Mouse (Mus musculus) midbrain, embryonic 10.5 days (tissue): ENCODE results near the gene Cst7. TPM values are rescaled to one million over a fixed set of nuclear protein-coding genes. Genes with fewer than 3 reads are reported as not detected.

Experiments used
- DNase-seq: peaks from one replicate; pipeline ENCODE4 v3.0.0-alpha.2; 2017; ENCODE audit warnings: low spot score
- H3K27ac ChIP-seq: fragments of 300-500 bp; sonication (generic); replicated peaks from 2 replicates; pipeline ENCODE4 v1.5.1; 2016; ENCODE audit warnings: mild to moderate bottlenecking
- H3K27me3 ChIP-seq: fragments of 300-500 bp; sonication (generic); 2 replicates; pipeline ENCODE4 v1.6.1; 2016; ENCODE audit warnings: low read depth, mild to moderate bottlenecking; ENCODE audit not compliant: poor library complexity, severe bottlenecking
- H3K36me3 ChIP-seq: fragments of 300-500 bp; sonication (generic); 2 replicates; pipeline ENCODE4 v1.6.1; 2016; ENCODE audit warnings: mild to moderate bottlenecking, moderate library complexity
- H3K4me1 ChIP-seq: fragments of 300-500 bp; sonication (generic); 2 replicates; pipeline ENCODE4 v1.6.1; 2016
- H3K4me3 ChIP-seq: fragments of 300-500 bp; sonication (generic); 2 replicates; pipeline ENCODE4 v1.5.1; 2016; ENCODE audit warnings: mild to moderate bottlenecking, moderate library complexity
- H3K9me3 ChIP-seq: fragments of 300-500 bp; sonication (generic); replicated peaks from 2 replicates; pipeline ENCODE4 v1.6.1; 2016; ENCODE audit warnings: mild to moderate bottlenecking
- WGBS: fragments of 180-500 bp; shearing (Covaris S2); methylation state at CpG from one replicate; pipeline ENCODE4 v1.1.7; 2016; 5-methylcytosine and 5-hydroxymethylcytosine counted together
- polyA plus RNA-seq: library from polyadenylated mRNA; unstranded; fragments of >200 nt; fragmentation: Nextera tagmentation; extraction: Ambion mirVana; gene quantifications from 2 replicates; pipeline ENCODE4 v1.2.1, GENCODE M21; 2016

Gene Cst7
- polyA plus RNA-seq, 1 experiment from 2014 or later = 0.12 TPM

- Histone ChIP-seq H3K27ac (no peak overlapping the region), H3K4me3 (no peak overlapping the region), H3K9me3 (no peaks in the 10 kb centered on the region), H3K36me3 (no peaks in the 10 kb centered on the region), H3K4me1 (peaks cover 2% of the 10 kb centered on the region), H3K27me3 (no peaks in the 10 kb centered on the region)
- no peak for DNase-seq
- WGBS = 94% methylated on average over 2 of the region's 2 CpGs
Observed at GRCm38 (mm10) chr2:150602166-150602565, 32.0 kb downstream of the Cst7 start.

- 80% methylated on average over 2 of the region's 2 CpGs for WGBS
- Histone ChIP-seq H3K27me3 (no peaks in the 10 kb centered on the region), H3K36me3 (no peaks in the 10 kb centered on the region), H3K4me1 (peaks cover 14% of the 10 kb centered on the region), H3K27ac (no peak overlapping the region), H3K9me3 (no peaks in the 10 kb centered on the region), H3K4me3 (no peak overlapping the region)
- DNase-seq = no peak
Observed at GRCm38 (mm10) chr2:150604802-150605201, 34.6 kb downstream of the Cst7 start.

GRCm38 (mm10) chr2:150607086-150607485 is 36.9 kb downstream of the Cst7 start:
- peak overlapping the region; percentile 90 for H3K4me3 ChIP-seq
- H3K27me3 ChIP-seq = no peaks in the 10 kb centered on the region
- DNase-seq = no peak
- H3K4me1 ChIP-seq = peaks cover 14% of the 10 kb centered on the region
- H3K9me3 ChIP-seq = no peaks in the 10 kb centered on the region
- no peaks in the 10 kb centered on the region for H3K36me3 ChIP-seq
- H3K27ac ChIP-seq = no peak overlapping the region
- WGBS = 67% methylated on average over 1 of the region's 1 CpGs

- Histone ChIP-seq H3K27me3 (no peaks in the 10 kb centered on the region), H3K4me3 (peak within 1 kb of the TSS; percentile 90), H3K27ac (peak within 1 kb of the TSS; percentile 74), H3K9me3 (no peaks in the 10 kb centered on the region), H3K36me3 (no peaks in the 10 kb centered on the region), H3K4me1 (peaks cover 14% of the 10 kb centered on the region)
- WGBS = under 1% methylated on average over 42 of the region's 42 CpGs
- DNase-seq = peak; percentile 95
Observed at GRCm38 (mm10) chr2:150608087-150608799, 38.0 kb downstream of the Cst7 start, which contains the start of gene Apmap. Gene Apmap (minus strand): TSS chr2:150608567.

GRCm38 (mm10) chr2:150608872-150609560 is 38.8 kb downstream of the Cst7 start:
- WGBS = 2% methylated on average over 10 of the region's 10 CpGs
- peak overlapping the region; percentile 74 for H3K27ac ChIP-seq

GRCm38 (mm10) chr2:150610097-150610496 is 39.9 kb downstream of the Cst7 start:
- no peaks in the 10 kb centered on the region for H3K36me3 ChIP-seq
- peaks cover 14% of the 10 kb centered on the region for H3K4me1 ChIP-seq
- H3K4me3 ChIP-seq = no peak overlapping the region
- WGBS = 82% methylated on average over 3 of the region's 3 CpGs
- no peak overlapping the region for H3K27ac ChIP-seq
- no peaks in the 10 kb centered on the region for H3K27me3 ChIP-seq
- DNase-seq = no peak
- H3K9me3 ChIP-seq = no peaks in the 10 kb centered on the region

More at GRCm38 (mm10) chr2:150608872-150609560, 38.8 kb downstream of the Cst7 start:
- H3K36me3 ChIP-seq = no peaks in the 10 kb centered on the region
- peak; percentile 53 for DNase-seq
- no peaks in the 10 kb centered on the region for H3K27me3 ChIP-seq
- H3K9me3 ChIP-seq = no peaks in the 10 kb centered on the region
- H3K4me3 ChIP-seq = peak overlapping the region; percentile 90
- H3K4me1 ChIP-seq = peaks cover 14% of the 10 kb centered on the region

- H3K9me3 ChIP-seq = no peaks in the 10 kb centered on the region
- 74% methylated on average over 3 of the region's 3 CpGs for WGBS
- no peak for DNase-seq
- no peaks in the 10 kb centered on the region for H3K4me1 ChIP-seq
- H3K27me3 ChIP-seq = no peaks in the 10 kb centered on the region
- H3K27ac ChIP-seq = no peak overlapping the region
- H3K36me3 ChIP-seq = no peaks in the 10 kb centered on the region
- H3K4me3 ChIP-seq = no peak overlapping the region
Observed at GRCm38 (mm10) chr2:150621698-150622097, 51.5 kb downstream of the Cst7 start.

- H3K27me3 ChIP-seq = no peaks in the 10 kb centered on the region
- H3K36me3 ChIP-seq = no peaks in the 10 kb centered on the region
- WGBS = 92% methylated on average over 3 of the region's 3 CpGs
- no peak for DNase-seq
- H3K4me1 ChIP-seq = no peaks in the 10 kb centered on the region
- no peaks in the 10 kb centered on the region for H3K9me3 ChIP-seq
- no peak overlapping the region for H3K4me3 ChIP-seq
- no peak overlapping the region for H3K27ac ChIP-seq
Observed at GRCm38 (mm10) chr2:150623957-150624356, 53.7 kb downstream of the Cst7 start.

GRCm38 (mm10) chr2:150624926-150625325 is 54.7 kb downstream of the Cst7 start:
- Histone ChIP-seq H3K36me3 (no peaks in the 10 kb centered on the region), H3K4me3 (no peak overlapping the region), H3K27ac (no peak overlapping the region), H3K9me3 (no peaks in the 10 kb centered on the region), H3K4me1 (no peaks in the 10 kb centered on the region), H3K27me3 (no peaks in the 10 kb centered on the region)
- 94% methylated on average over 8 of the region's 8 CpGs for WGBS
- DNase-seq = no peak

- no peak for DNase-seq
- Histone ChIP-seq H3K36me3 (no peaks in the 10 kb centered on the region), H3K27ac (no peak overlapping the region), H3K4me1 (no peaks in the 10 kb centered on the region), H3K4me3 (no peak overlapping the region), H3K27me3 (no peaks in the 10 kb centered on the region), H3K9me3 (no peaks in the 10 kb centered on the region)
- WGBS = 75% methylated on average over 6 of the region's 6 CpGs
Observed at GRCm38 (mm10) chr2:150627140-150627539, 56.9 kb downstream of the Cst7 start.

Other genes with a start within 250 kb of the Cst7 start
- gene Gm10130, start 246.7 kb upstream of the Cst7 start, polyA plus RNA-seq = 1.7 and 2.8 TPM in 2 replicates
- gene 3300002I08Rik, start 207.7 kb upstream of the Cst7 start, polyA plus RNA-seq = 9.0 and 10.5 TPM in 2 replicates
- gene Zfp442, start 118.9 kb upstream of the Cst7 start, polyA plus RNA-seq = 10.4 and 11.2 TPM in 2 replicates
- not detected in 2 replicates for gene Zfp345, start 85.3 kb upstream of the Cst7 start, polyA plus RNA-seq
- 35.6 and 38.6 TPM in 2 replicates for gene Apmap, start 38.2 kb downstream of the Cst7 start, polyA plus RNA-seq
- gene Acss1, start 98.1 kb downstream of the Cst7 start, polyA plus RNA-seq = 9.2 and 20.5 TPM in 2 replicates
- 0.19 and 0.56 TPM in 2 replicates for gene Vsx1, start 118.9 kb downstream of the Cst7 start, polyA plus RNA-seq
- gene Entpd6, start 178.6 kb downstream of the Cst7 start, polyA plus RNA-seq = 35.5 and 38.0 TPM in 2 replicates
- 62.7 and 67.0 TPM in 2 replicates for gene Pygb, start 216.3 kb downstream of the Cst7 start, polyA plus RNA-seq